Mouse (Mus musculus): ENCODE data around the gene Elp4. TPM values are rescaled to one million over a fixed set of nuclear protein-coding genes. Genes with fewer than 3 reads are reported as not detected.

The Elp4 gene
- total RNA-seq (2014; fragmentation: Nextera tagmentation) = 14.0 and 17.7 TPM in 2 replicates
- 17.1 and 20.3 TPM in 2 replicates for total RNA-seq (2017)

DNA sequence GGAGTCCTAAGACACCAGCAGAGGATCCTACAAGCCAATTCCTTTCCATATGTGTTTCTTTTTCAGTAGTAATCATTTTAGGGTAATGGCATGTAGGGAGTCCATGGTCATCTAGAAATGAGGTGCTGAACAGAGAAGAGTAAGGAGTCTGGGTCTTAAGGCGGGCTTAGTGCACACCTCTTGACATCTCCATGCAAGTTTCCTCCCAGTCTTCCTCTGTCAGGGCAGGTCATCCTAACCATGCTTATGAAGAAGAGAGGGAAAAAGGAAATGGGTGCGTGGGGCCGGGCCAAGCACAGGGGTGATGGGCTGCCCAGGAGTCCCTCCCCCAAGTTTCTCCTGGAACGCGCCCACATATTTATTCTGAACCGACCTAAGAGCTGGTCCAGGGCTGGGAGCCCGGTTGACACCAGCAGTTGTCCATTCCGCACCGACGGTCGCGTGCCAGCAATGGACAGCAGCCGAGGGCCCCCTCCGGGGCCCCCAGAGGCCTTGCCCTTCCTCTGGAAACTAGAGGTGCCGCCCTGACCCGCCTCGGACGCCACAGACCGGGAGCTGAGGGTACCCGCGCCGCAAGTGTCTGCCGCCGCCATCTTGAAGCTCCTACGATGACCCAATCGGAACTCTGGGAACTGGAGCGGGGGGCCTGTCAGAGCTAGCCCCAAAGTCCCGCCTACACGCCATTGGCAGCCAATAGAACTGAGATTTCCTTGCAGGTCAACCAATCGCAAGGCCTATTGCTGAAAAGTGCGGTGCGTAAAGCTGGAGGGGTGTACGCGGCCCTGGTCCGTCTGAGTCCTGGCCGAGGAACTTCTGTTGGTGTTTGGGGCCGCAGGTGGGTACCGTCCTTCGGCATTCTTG is at the start of gene Elp4, which contains the start of gene Immp1l:
TSS of gene Elp4 (minus strand) at position 669 of the 861 bp plus-strand sequence.
TSS of gene Immp1l (plus strand) at position 743 of the 861 bp plus-strand sequence.
- ATAC-seq (replicated peaks; ENCODE audit: poor library complexity, severe bottlenecking) = peak; percentile 98

DNA sequence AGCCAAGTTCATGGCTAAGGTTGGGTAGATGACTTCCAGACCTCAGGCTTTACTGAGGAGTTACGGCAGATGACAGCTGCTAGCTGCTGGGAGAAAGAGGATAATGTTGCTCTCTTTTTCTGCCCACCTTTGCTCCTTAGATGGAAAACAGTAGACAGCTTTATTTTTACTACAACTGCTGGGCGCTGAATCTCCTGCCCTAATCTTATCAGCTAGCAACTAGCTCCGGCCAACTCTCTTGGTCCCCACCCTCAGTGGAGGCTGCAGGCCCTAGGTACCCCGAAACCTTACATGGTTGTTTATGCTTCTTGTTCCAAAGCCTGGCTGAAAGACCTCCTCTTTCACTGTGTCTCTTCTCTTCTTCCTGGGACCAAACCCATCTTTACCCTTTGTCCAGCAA is 49.5 kb upstream of the Elp4 start:
- no peak for ATAC-seq (replicated peaks; ENCODE audit: poor library complexity, severe bottlenecking)

DNA sequence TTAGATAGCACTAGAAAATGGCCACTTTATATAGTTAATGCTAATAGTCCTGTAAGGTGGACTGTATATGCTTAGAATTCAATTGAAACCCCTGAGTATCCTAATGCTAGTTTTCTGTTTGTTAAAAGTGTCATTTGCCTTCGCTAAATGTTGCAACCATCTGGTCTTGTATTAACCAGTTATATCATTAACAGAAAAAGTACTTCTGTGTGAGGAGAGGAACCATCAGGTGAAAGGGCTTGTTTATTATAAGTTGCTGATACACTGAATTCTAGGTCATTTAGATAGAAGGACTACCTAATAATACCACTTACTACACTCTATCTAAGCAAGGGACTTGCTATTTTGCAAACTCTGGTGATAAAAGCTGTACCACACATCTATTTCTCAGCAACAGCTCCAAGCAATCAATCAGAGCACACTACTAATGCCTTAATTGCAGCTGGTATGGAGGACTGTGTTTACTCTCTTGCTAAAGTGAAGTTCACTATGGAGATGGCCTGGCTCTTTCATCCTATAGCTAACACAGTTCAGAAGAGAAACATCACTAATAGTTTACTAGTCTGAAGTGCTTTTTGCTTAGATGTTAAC is 47.1 kb upstream of the Elp4 start:
- ATAC-seq (replicated peaks; ENCODE audit: poor library complexity, severe bottlenecking) = no peak

DNA sequence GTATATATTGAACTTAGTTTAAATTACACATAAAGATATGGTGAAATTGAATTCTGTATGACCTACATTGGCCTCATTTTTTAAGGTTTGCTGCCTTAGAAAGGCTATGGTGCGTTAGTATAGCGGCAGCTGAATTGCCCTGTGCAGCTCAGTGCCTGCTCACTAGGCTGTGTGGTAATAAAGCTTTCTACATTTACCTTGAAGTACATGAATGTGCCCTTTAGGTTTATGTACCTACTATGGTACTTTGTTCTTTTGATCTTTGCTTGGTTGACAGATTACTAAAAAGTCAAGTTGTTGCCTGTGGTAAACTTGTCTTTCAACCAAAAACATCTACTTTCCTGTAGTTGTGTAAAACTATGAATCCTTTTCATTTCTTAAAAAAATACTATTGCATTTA is 45.8 kb upstream of the Elp4 start:
- no peak for ATAC-seq (replicated peaks; ENCODE audit: poor library complexity, severe bottlenecking)

DNA sequence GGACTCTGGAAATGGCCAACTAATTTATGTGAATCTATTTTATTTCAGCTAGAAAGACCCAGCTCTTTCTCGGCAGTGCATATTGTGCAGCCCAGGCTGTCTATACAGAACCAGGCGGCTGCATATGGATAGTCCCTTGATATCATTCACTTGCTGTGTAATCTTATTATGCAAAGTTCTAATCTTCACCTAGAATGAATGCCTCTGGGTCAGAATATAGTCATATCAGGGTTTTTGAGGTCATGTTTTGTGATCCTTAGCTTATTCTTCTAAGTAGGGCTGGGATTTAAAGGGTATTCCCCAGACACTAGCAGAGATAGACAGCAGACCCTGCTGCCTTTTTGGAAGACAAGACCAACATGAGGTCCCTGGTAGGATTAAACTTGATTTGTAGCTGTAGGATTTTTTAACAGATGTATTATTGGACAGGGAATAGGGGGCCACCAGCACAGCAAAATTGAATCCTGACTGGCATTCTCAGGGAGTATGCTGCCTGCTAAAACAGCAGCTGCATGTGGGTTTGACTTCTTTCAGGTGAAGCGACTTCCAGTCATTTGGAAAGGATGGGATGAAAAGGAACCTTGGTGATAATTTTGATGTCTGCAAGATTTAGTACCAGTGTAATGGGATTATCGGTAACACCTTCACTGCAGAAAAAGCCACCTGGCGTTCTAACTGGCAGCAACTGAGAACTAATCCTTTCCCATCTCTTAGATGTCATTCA is 13.4 kb upstream of the Elp4 start:
- ATAC-seq (replicated peaks; ENCODE audit: poor library complexity, severe bottlenecking) = no peak

DNA sequence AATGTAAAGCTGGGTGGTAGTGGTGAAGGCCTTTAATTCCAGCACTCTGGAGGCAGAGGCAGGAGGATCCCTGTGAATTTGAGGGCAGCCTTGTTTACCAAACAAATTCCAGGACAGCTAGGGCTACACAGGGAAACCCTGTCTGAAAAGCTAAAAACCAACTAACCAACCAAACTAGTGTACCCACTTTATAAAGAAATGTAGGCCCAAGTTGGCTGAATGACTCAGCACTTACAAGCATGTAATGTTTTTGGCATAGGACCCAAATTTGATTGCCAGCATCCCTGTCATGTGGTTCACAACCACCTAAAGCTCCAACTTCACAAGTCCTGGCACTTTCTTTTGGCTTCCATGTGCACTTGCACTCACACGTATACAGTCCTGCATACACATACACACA is 12.3 kb upstream of the Elp4 start:
- no peak for ATAC-seq (replicated peaks; ENCODE audit: poor library complexity, severe bottlenecking)

DNA sequence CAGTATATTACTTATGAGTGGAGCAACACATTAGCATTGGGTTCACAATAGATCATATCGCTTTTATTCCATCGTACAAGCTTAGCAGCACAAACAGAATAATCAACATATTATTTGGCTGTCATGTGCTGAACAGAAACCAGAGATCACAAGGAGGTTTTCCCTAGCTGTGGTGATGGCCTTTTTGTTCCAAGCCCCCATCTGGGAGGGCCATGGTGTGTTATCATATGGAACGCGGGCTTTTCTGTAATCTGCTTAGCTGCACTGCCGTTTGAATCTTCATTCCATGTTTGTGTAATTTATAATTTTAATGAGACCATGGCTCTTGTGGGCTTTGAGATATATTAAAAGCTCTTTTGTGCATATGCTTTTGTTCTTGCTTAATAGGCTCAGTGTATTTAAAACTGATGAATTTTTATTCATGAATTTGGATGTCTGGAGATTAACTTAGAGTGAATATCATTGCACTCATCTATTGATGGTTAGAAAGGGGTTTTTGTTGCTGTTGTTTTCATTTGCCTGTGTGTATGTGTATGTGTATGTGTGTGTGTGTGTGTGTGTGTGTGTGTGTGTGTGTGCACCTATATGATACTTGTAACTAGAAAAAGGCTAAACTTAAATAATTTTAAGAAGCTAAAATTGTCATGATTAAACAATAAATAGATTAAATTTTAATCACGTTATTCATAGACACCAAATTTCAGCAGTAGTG is 9.4 kb upstream of the Elp4 start:
- no peak for ATAC-seq (replicated peaks; ENCODE audit: poor library complexity, severe bottlenecking)

DNA sequence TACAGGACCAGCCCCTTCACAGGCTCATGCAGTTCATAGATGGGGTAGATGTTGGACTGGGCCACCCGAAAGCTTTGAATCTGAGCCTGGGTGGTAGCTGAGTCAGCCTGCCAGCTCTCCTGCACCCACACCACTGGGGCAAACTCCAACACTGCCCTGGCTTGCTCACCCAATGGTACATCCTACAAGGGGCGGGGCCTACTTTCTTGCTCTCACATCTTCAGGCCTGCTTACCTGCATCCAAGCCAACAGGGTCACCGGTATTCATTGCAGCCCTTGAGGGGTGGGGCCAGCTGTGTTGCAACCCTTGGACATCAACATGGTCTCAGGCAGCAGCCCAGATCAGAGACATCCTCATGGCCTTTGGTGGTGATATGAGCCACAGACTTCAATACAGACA is 6.2 kb upstream of the Elp4 start:
- 0 out of 2 replicates have a peak, but pooled peaks have one; percentile 14 for ATAC-seq (replicated peaks; ENCODE audit: poor library complexity, severe bottlenecking)

DNA sequence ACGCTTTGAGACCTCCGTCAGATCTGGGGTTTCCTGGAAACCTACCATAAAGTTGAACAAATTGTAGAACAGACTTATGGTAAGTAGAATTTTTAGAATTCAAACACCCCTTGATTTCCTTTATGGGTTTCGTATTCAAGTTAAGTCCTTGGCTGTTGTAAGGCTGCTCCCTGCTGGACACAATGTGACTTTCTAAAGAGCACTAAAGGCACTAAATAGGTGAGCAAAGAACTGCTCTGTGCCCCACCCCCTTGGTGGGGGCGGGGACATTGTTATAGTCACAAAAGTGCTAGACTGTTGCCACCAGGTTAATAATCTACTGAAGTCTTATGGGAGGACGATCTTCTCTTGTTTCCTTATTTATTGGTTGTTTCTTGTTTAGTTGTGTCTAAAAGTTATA is 4.0 kb upstream of the Elp4 start:
- no peak for ATAC-seq (replicated peaks; ENCODE audit: poor library complexity, severe bottlenecking)

DNA sequence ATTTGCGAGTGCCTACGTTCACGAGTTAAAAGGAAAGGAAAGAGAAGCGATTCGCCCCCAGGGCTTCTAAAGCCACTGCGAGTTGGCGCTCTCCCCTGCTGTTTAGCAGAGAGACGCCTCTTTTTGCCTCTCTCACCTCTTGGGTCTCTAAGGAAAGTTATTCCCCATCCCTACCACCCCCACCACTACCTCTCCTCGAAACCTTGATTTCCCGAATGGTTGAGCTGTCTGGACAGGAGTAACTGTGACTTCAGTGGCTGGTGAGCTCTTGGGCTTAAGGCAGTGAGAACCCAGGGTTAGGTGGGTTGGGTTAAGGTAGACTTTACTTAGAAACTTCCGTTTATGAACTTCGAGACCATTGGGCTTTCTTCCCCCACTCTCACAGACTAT is 388 bp upstream of the Elp4 start:
- peak; percentile 37 for ATAC-seq (replicated peaks; ENCODE audit: poor library complexity, severe bottlenecking)

DNA sequence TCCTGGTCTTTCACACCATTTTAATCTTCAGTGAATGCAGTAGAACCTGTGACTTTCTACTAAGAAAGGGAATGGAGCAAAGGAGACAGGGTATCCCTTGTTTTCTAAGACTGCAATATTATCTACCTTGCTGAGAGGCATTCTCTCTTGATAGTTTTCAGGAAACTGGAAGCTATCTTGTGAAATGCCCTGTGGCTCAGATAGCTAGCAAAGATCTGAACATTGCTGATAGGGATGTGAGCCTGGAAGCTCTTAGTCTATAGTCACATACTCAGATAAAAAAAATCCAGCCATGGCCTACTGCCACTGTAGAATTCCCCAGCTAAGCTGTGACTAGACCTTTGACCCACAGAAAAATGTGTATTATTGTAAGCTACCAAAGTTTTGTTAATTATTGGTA is 13.5 kb downstream of the Elp4 start:
- ATAC-seq (replicated peaks; ENCODE audit: poor library complexity, severe bottlenecking) = no peak

DNA sequence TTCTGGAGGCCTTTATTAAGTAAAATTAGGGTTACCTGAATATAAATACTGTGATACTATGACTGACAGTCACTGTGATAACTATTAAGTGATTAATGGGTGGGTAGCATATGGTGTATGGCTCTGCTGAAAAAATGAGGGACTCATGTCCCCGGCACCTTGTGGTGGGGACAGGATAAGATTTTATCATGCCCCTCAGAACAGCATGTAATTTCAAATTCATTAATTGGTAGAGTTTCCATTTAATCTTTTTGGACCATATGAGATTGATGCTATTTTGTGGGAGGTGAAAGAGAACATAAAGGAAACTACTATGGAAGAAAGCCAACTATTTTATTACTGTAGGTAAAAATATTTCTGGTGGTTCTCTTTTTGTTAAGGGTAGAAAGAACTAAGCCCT is 31.0 kb downstream of the Elp4 start:
- no peak for ATAC-seq (replicated peaks; ENCODE audit: poor library complexity, severe bottlenecking)

DNA sequence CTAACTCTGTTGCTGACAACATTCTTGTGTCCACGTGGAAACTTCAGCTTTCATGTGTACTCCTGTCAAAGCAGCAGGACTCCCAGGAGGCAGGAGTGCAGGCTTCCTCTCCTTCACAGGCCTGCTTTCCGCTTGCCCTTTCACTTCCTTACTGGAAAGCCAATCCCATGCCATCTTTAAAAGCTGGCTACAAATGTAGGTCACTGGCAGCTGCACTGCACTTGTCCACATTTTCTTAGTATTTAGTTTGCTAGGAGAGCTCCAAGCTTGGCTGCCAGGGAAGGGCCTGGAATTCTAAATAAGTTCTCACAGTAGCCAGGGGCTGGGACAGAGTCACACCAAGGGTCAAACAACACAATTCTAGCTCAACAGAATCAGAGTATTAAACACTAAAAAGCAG is 49.6 kb downstream of the Elp4 start:
- ATAC-seq (replicated peaks; ENCODE audit: poor library complexity, severe bottlenecking) = no peak

DNA sequence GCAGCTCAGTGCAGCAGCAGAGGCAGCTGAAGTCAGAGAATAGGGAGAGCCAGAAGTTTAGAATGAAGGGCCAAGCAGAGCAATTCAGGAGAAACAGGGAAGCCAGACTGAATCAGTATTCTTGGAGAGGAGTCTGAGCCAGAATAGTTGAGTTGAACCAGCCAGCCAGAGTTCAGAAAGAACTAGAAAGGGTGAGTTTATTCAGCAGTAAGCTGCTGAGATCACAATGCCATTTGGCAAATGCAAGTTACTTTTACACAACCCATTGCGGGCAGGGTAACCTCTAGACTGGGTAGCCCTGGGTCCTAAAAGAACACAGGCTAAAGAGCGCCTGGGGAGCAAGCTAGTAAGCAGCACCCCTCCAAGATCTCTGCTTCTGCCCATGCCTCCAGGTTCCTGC is 51.4 kb downstream of the Elp4 start:
- ATAC-seq (replicated peaks; ENCODE audit: poor library complexity, severe bottlenecking) = no peak

DNA sequence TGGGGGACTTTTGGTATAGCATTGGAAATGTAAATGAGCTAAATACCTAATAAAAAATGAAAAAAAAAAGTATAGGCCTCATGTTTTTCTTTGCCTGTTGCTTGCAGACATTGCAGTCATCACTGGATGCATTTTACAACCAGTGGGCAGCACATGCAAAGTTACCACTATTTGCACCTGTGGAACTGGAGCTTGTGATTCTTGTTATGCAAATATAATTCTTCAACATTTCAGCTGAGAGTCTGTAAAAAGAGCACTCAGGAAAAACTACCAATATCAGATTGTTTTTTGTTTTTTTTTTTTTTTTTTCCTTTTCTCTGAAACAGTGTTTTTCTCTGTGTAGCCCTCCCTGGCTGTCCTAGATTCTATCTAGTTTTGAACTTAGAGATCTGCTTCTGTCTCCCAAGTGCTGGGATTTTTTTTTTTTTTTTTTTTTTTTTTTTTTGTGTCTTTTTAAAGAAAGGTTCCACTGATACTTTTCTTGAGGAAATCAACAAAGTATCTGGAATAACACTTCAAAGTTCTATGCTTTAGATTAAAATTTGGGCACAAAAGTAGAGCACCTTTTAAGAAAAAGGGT is 52.6 kb downstream of the Elp4 start:
- no peak for ATAC-seq (replicated peaks; ENCODE audit: poor library complexity, severe bottlenecking)

DNA sequence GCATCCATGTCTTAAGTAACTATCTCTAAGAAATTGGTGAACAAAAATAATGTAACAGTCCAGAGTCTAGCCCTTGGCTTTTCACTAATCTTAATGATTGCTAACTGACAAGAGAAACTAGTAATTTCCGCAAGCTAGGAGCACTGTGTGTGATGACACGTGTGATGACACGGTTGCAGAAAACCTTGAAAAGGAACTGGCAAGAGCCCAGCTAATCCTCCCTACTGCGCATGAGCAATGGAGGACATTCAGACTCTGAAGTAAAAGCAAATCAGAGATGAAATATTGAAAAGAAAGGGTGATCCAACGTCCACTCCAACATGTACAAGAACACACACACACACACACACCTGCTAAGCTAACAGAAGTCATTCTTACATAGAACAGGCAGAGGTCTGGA is 61.2 kb downstream of the Elp4 start:
- no peak for ATAC-seq (replicated peaks; ENCODE audit: poor library complexity, severe bottlenecking)

DNA sequence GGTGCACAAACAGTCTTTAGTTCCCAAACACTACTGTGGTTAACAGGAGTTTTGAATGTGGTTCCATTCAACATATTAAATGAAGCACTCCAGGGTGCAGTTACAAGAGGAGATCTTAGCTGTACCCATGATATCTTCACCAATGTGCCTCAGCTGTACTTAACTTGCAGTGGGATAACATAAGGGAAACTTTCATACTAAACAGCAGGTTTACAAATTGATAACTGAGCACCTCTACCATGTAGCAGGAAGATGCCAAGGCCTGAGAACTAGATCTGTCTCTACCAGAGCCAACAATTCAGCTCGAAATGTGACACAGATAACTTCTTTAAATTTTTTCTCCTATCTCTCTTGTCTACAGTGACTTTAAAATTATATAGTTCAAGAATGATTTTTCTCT is 86.4 kb downstream of the Elp4 start:
- ATAC-seq (replicated peaks; ENCODE audit: poor library complexity, severe bottlenecking) = no peak

DNA sequence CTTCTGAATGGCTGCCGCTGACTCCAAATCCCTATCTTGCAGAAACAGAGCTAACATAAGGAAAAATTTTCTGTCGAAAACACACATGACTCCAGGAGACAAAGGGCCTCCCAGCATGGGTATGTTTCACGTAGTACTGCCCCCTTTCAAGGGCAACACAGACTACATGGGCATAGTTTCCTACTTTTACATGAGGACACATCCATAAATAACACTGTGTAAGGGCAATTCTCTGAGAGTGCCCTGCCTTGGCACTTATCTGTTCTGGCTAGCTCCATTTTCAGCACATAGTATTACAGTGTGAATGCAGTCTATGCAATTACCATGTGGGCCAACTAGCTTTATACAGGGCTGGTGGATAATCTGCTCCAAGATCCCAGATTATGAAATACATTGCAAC is 89.2 kb downstream of the Elp4 start:
- ATAC-seq (replicated peaks; ENCODE audit: poor library complexity, severe bottlenecking) = no peak

DNA sequence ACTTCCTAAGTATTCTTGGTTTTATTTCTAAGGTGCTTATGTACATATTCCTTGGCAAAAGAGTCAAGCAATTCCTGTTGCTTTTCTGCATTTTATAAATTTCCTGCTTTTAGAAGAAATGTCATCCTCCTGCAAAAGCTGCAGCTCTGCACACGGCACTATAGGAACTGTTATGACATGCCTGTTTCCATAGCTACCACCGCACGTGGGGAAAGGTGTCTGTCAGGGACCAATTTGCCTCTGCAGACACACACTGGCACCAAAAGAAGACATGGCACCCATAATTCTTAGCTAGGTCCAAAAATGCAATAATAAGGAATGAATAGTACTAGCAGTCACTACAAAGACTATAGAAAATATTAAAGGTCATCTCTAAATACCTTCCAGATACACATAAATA is 91.3 kb downstream of the Elp4 start:
- ATAC-seq (replicated peaks; ENCODE audit: poor library complexity, severe bottlenecking) = no peak

DNA sequence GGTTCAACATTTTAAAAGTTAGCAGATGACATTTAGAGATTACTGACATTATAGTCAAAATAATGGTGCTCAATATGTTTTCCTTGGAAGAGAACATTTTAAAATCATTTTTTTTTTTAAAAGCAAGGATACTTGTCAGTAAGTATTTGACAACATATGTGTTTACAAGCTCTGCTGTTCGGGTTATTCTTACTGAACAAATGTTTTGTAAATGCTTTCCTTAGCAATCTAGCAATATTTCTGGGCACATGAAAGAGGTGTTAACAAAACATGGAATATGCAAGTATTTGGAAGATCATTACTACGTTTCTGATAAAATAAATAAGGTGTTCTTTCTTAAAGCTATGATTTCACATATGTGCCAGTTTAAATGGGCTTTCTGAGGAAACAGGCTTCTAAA is 94.1 kb downstream of the Elp4 start:
- ATAC-seq (replicated peaks; ENCODE audit: poor library complexity, severe bottlenecking) = no peak

Measured in granulocyte monocyte progenitor cell, adult 5-6 weeks (primary cell).